Mouse (Mus musculus) limb, embryonic 14.5 days (tissue): ENCODE data around the gene Parvb. TPM values are rescaled to one million over a fixed set of nuclear protein-coding genes. Genes with fewer than 3 reads are reported as not detected.
A peak's percentile ranks its signal among the peaks of the same experiment; 100 is the strongest.

Source experiments
- ATAC-seq: fragments of 200-750 bp; cut with Nextera tagmentation; 2 replicates; pipeline ENCODE4 v1.8.0; 2017; ENCODE audit warnings: low read depth, moderate number of reproducible peaks, moderate TSS enrichment; ENCODE audit not compliant: low FRiP score
- DNase-seq: peaks from one replicate; pipeline ENCODE4 v3.0.0-alpha.2; 2015; ENCODE audit warnings: low spot score
- H3K27ac ChIP-seq: fragments of 300-500 bp; sonication (generic); replicated peaks from 2 replicates; pipeline ENCODE4 v1.5.1; 2014; ENCODE audit warnings: low read depth, mild to moderate bottlenecking, low read length, moderate library complexity, mixed read lengths
- H3K27me3 ChIP-seq: fragments of 300-500 bp; sonication (generic); 2 replicates; pipeline ENCODE4 v1.6.1; 2014; ENCODE audit warnings: low read length, mixed read lengths; ENCODE audit not compliant: control insufficient read depth, insufficient read depth
- H3K36me3 ChIP-seq: fragments of 300-500 bp; sonication (generic); 2 replicates; pipeline ENCODE4 v1.6.1; 2014; ENCODE audit warnings: mild to moderate bottlenecking, low read length, moderate library complexity, mixed read lengths; ENCODE audit not compliant: control insufficient read depth, insufficient read depth
- H3K4me1 ChIP-seq: fragments of 300-500 bp; sonication (generic); 2 replicates; pipeline ENCODE4 v1.6.1; 2014; ENCODE audit warnings: antibody characterized with exemption, low read length, mixed read lengths; ENCODE audit not compliant: control insufficient read depth, insufficient read depth
- H3K4me2 ChIP-seq: fragments of 300-500 bp; sonication (generic); replicated peaks from 2 replicates; pipeline ENCODE4 v1.6.1; 2014; ENCODE audit warnings: low read depth, mild to moderate bottlenecking, low read length, moderate library complexity; ENCODE audit not compliant: severe bottlenecking
- H3K4me3 ChIP-seq: fragments of 300-500 bp; sonication (generic); replicated peaks from 2 replicates; pipeline ENCODE4 v1.5.1; 2014; ENCODE audit warnings: low read length
- H3K9ac ChIP-seq: fragments of 300-500 bp; sonication (generic); 2 replicates; pipeline ENCODE4 v1.6.1; 2014; ENCODE audit warnings: mild to moderate bottlenecking, low read depth, low read length, moderate library complexity; ENCODE audit not compliant: severe bottlenecking
- H3K9me3 ChIP-seq: fragments of 300-500 bp; sonication (generic); 2 replicates; pipeline ENCODE4 v1.6.1; 2016; ENCODE audit warnings: low read length; ENCODE audit not compliant: control insufficient read depth
- POLR2A ChIP-seq: fragments of 200-500 bp; IDR thresholded peaks from 2 replicates; pipeline ENCODE4 v1.8.0; 2012; ENCODE audit warnings: inconsistent platforms, mild to moderate bottlenecking, moderate library complexity, borderline replicate concordance; ENCODE audit not compliant: insufficient read depth, insufficient read length; ENCODE audit errors: extremely low read depth
- WGBS: fragments of 180-500 bp; shearing (Covaris S2); extraction: QIAGEN DNeasy Blood & Tissue Kit; methylation state at CpG from one replicate; pipeline ENCODE4 v1.1.7; 2014; 5-methylcytosine and 5-hydroxymethylcytosine counted together
- polyA plus RNA-seq, 2 experiments: library from polyadenylated mRNA; depleted of rRNA in 1 of 2; stranded (reverse) in 1 of 2; unstranded in 1 of 2; fragments of >200 nt; fragmentation: Nextera tagmentation in 1 of 2; extraction: Ambion mirVana in 1 of 2; gene quantifications; 2 replicates each; pipeline versions ENCODE4 v1.2.1 to v1.2.3; 2012 to 2014

The Parvb gene
- polyA plus RNA-seq, 2 experiments, result 2.4 to 13.5 TPM

- H3K36me3 ChIP-seq, result peaks cover 18% of the 10 kb centered on the region
- TF ChIP-seq POLR2A, result no peak
- no peak overlapping the region; the same call in 1 of the 2 replicates for H3K27ac ChIP-seq
- DNase-seq (no peak), ATAC-seq (no peak)
- H3K9me3 ChIP-seq, result no peaks in the 10 kb centered on the region
- no peak overlapping the region for H3K4me2 ChIP-seq
- 17% methylated on average over 23 of the region's 23 CpGs for WGBS
- H3K4me1 ChIP-seq, result peaks cover 14% of the 10 kb centered on the region
- H3K9ac ChIP-seq, result no peak overlapping the region
- no peak overlapping the region for H3K4me3 ChIP-seq
- no peaks in the 10 kb centered on the region for H3K27me3 ChIP-seq
Observed at GRCm38 (mm10) chr15:84217969-84218782, 13.7 kb upstream of the Parvb start.

GRCm38 (mm10) chr15:84218783-84219271 is 13.0 kb upstream of the Parvb start:
- Histone ChIP-seq H3K4me3 (no peak overlapping the region), H3K9me3 (no peaks in the 10 kb centered on the region), H3K4me1 (peaks cover 14% of the 10 kb centered on the region), H3K36me3 (peaks cover 12% of the 10 kb centered on the region), H3K27me3 (no peaks in the 10 kb centered on the region), H3K9ac (no peak overlapping the region), H3K4me2 (no peak overlapping the region), H3K27ac (no peak overlapping the region; the same call in 1 of the 2 replicates)
- peak; percentile 55; the same call in 1 of the 2 replicates for ATAC-seq
- TF ChIP-seq POLR2A, result no peak
- no peak for DNase-seq
- 9% methylated on average over 9 of the region's 9 CpGs for WGBS

GRCm38 (mm10) chr15:84221539-84221938 is 10.3 kb upstream of the Parvb start:
- DNase-seq, result no peak

GRCm38 (mm10) chr15:84223423-84223822 is 8.4 kb upstream of the Parvb start:
- H3K27ac ChIP-seq, result no peak overlapping the region
- DNase-seq, result no peak
- no peak overlapping the region for H3K4me3 ChIP-seq
- 28% methylated on average over 6 of the region's 6 CpGs for whole genome bisulfite sequencing
- H3K9ac ChIP-seq, result no peak overlapping the region
- H3K36me3 ChIP-seq, result no peaks in the 10 kb centered on the region
- no peaks in the 10 kb centered on the region for H3K9me3 ChIP-seq
- TF ChIP-seq POLR2A, result no peak
- no peak overlapping the region for H3K4me2 ChIP-seq
- peaks cover 11% of the 10 kb centered on the region for H3K4me1 ChIP-seq
- no peak for ATAC-seq
- no peaks in the 10 kb centered on the region for H3K27me3 ChIP-seq

More at GRCm38 (mm10) chr15:84221539-84221938, 10.3 kb upstream of the Parvb start:
- Histone ChIP-seq H3K4me2 (no peak overlapping the region), H3K36me3 (no peaks in the 10 kb centered on the region), H3K4me3 (no peak overlapping the region), H3K9ac (no peak overlapping the region), H3K4me1 (peaks cover 16% of the 10 kb centered on the region), H3K27ac (no peak overlapping the region), H3K9me3 (no peaks in the 10 kb centered on the region), H3K27me3 (no peaks in the 10 kb centered on the region)
- no peak for TF ChIP-seq POLR2A
- ATAC-seq, result no peak
- WGBS, result 72% methylated on average over 5 of the region's 5 CpGs

GRCm38 (mm10) chr15:84224779-84225178 is 7.1 kb upstream of the Parvb start:
- no peak overlapping the region for H3K4me2 ChIP-seq
- DNase-seq (no peak), ATAC-seq (peak; percentile 56; the same call in 1 of the 2 replicates)
- H3K9me3 ChIP-seq, result no peaks in the 10 kb centered on the region
- WGBS, result 28% methylated on average over 10 of the region's 10 CpGs
- H3K4me3 ChIP-seq, result no peak overlapping the region
- H3K27me3 ChIP-seq, result no peaks in the 10 kb centered on the region
- H3K36me3 ChIP-seq, result no peaks in the 10 kb centered on the region
- peaks cover 4% of the 10 kb centered on the region; the same call in 1 of the 2 replicates for H3K4me1 ChIP-seq
- no peak overlapping the region for H3K27ac ChIP-seq
- TF ChIP-seq POLR2A, result no peak
- no peak overlapping the region for H3K9ac ChIP-seq
